8 mouse cellular contexts compared by ENCODE assay signal in the genomic region with DNA sequence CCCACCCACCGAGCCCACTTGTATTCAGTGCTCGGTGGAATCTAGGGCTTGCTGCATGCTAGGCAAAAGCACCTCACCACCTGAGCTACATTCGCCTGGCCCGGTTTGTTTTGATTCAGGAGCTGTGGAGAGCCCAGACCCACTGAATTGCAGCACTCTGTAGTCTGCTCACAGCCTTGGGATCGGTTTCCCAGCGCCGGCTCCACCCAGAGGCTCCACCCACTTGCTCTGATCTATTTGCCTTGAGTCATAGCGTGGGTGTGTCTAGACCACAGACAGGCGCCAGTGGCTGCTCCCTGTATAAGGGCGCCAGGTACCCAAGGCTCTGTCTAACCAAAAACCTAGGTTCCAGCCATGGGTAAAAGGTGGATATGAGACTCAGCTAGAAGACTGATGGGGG. TPM values are rescaled to one million over a fixed set of nuclear protein-coding genes. Genes with fewer than 3 reads are reported as not detected.
DNase-seq lines count a peak whose midpoint lies in the region; ATAC-seq and TF ChIP-seq lines count a peak whose summit lies in the region.

No protein-coding gene starts in this region.

- H3K79me2 ChIP-seq in heart, adult 2 months (replicated peaks; ENCODE audit: control insufficient read depth, insufficient read depth, low read length): no peaks in the 10 kb centered on the region

- TF ChIP-seq EP300 in heart, adult 2 months (IDR thresholded peaks at IDR 0.05; ENCODE audit: insufficient read depth, low read depth, low read length): no peak

- no peaks in the 10 kb centered on the region for H3K27me3 ChIP-seq in embryonic facial prominence, embryonic 10.5 days (replicated peaks; ENCODE audit: low read depth, poor library complexity, severe bottlenecking)
- no peaks in the 10 kb centered on the region; the same call in 1 of the 2 replicates for H3K27me3 ChIP-seq in heart, adult 2 months (ENCODE audit: control insufficient read depth, insufficient read depth, low read length)
- no peaks in the 10 kb centered on the region for H3K27me3 ChIP-seq in liver, embryonic 15.5 days

- H3K4me1 ChIP-seq in embryonic facial prominence, embryonic 10.5 days: peaks cover 17% of the 10 kb centered on the region
- H3K4me1 ChIP-seq in heart, adult 2 months (ENCODE audit: control insufficient read depth, insufficient read depth, low read length): peaks cover 6% of the 10 kb centered on the region
- H3K4me1 ChIP-seq in liver, embryonic 15.5 days (replicated peaks): peaks cover 16% of the 10 kb centered on the region

- peak overlapping the region; percentile 30; the same call in 1 of the 2 replicates for H3K27ac ChIP-seq in embryonic facial prominence, embryonic 10.5 days (replicated peaks)
- no peak overlapping the region for H3K27ac ChIP-seq in heart, adult 2 months
- H3K27ac ChIP-seq in liver, embryonic 15.5 days (replicated peaks): no peak overlapping the region

- 0 out of 2 replicates have a peak, but pooled peaks cover under 1% of the 10 kb centered on the region for H3K36me3 ChIP-seq in embryonic facial prominence, embryonic 10.5 days (replicated peaks)
- no peaks in the 10 kb centered on the region for H3K36me3 ChIP-seq in heart, adult 2 months (ENCODE audit: control insufficient read depth, insufficient read depth, low read length)
- no peaks in the 10 kb centered on the region for H3K36me3 ChIP-seq in liver, embryonic 15.5 days (replicated peaks)

- peak overlapping the region; percentile 16; the same call in 1 of the 2 replicates for H3K9ac ChIP-seq in heart, adult 2 months (ENCODE audit: low read depth, low read length)
- H3K9ac ChIP-seq in liver, embryonic 15.5 days: no peak overlapping the region

- ATAC-seq in CD4-positive, CD25-positive, alpha-beta regulatory T cell, adult 4 months: peak; percentile 99
- ATAC-seq in liver, embryonic 15.5 days (ENCODE audit: insufficient read depth): peak; percentile 87

- intact Hi-C loops in heart, adult 2 months (cut with DNase I): no loop called here

- TF ChIP-seq CTCF in heart, adult 2 months (IDR thresholded peaks at IDR 0.05): no peak

- 16% methylated on average over 10 of the region's 10 CpGs for WGBS in embryonic facial prominence, embryonic 10.5 days
- 18% methylated on average over 10 of the region's 10 CpGs for WGBS in heart, adult 2 months
- WGBS in liver, embryonic 15.5 days (ENCODE audit: insufficient replicate concordance): 9% methylated on average over 10 of the region's 10 CpGs

- H3K9me3 ChIP-seq in embryonic facial prominence, embryonic 10.5 days: no peaks in the 10 kb centered on the region
- H3K9me3 ChIP-seq in liver, embryonic 15.5 days (replicated peaks): no peaks in the 10 kb centered on the region

- H3K4me3 ChIP-seq in embryonic facial prominence, embryonic 10.5 days: peak overlapping the region; percentile 37
- H3K4me3 ChIP-seq in heart, adult 2 months: no peak overlapping the region
- H3K4me3 ChIP-seq in liver, embryonic 15.5 days (replicated peaks): no peak overlapping the region

- TF ChIP-seq POLR2A in heart, adult 2 months (IDR thresholded peaks at IDR 0.05; ENCODE audit: insufficient read depth, low read depth, low read length): 0 out of 2 replicates have a peak, but pooled peaks have one; percentile 30

- H3K4me2 ChIP-seq in liver, embryonic 15.5 days: peak overlapping the region; percentile 43

- DNase-seq in ZHBTc4 (ENCODE audit: low read depth, low spot score): peak; percentile 93
- DNase-seq in embryonic facial prominence, embryonic 10.5 days (ENCODE audit: low spot score): peak; percentile 65
- peak; percentile 58 to 67 for DNase-seq in heart, adult 2 months
- peak; percentile 52 for DNase-seq in kidney, adult 11 months
- peak; percentile 44 to 56 for DNase-seq in natural killer cell, adult 2 months (ENCODE audit: low spot score in 2 of 2)
- peak; percentile 75 for DNase-seq in thymus, postnatal 0 days (ENCODE audit: low spot score)

RNA-seq across cellular contexts. Expression of a gene that starts 36.1 kb away (rescaled TPM):
- 100 to 1,000 TPM in 1 of 2 experiments, 10 to 100 TPM in 1; 96.3 to 125 TPM for polyA plus RNA-seq in CD4-positive, CD25-positive, alpha-beta regulatory T cell, adult 4 months (2017; shearing (Covaris generic))
- 200 and 207 TPM in 2 replicates for polyA plus RNA-seq in embryonic facial prominence, embryonic 10.5 days (2016; fragmentation: Nextera tagmentation; extraction: Ambion mirVana)
- total RNA-seq in heart, adult 2 months (2021): 100 to 1,000 TPM; 187 to 210 TPM
- 67.8 and 87.4 TPM in 2 replicates for polyA plus RNA-seq in heart, adult 2 months (2012; rRNA removed)
- 32.2 and 35.7 TPM in 2 replicates for polyA plus RNA-seq in liver, embryonic 15.5 days (2015; fragmentation: Nextera tagmentation; extraction: Ambion mirVana)
- polyA plus RNA-seq in thymus, postnatal 0 days (2015; fragmentation: Nextera tagmentation; extraction: Ambion mirVana): 124 and 130 TPM in 2 replicates
